Mouse (Mus musculus) erythroblast, embryonic 14.5 days (primary cell): Measurements from ENCODE around the gene Agmo.

Experiments used
- GATA1 ChIP-seq: IDR thresholded peaks from 2 replicates; pipeline ENCODE4 v1.6.1; 2012; ENCODE audit warnings: low read length, inconsistent platforms, mixed read lengths
- TAL1 ChIP-seq: IDR thresholded peaks from 3 replicates; pipeline ENCODE4 v1.6.1; 2012; ENCODE audit warnings: low read length, inconsistent platforms, mixed read lengths

DNA sequence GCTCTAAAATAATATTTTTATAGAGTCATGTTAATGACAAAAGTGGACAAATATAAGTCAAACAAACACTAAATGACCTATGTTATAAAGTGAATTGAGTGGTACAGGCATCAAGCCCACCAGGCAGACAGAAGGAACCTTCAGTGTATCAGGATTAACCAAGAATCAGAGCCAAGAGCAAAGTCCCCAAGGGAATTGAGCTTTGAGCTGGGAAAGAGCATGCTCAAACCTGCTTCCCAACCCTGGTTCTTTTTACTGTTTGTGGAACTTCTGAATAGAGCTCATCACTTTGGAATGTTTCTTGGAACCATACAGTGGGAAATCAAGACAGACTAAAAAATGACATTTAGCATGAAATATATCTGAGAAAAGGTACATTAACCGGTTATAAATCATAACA, 3.4 kb downstream of the Agmo start:
- TF ChIP-seq GATA1 (no peak), TAL1 (no peak)
